Mouse (Mus musculus) liver, embryonic 11.5 days (tissue): Measurements from ENCODE around the gene Fndc7. TPM values are rescaled to one million over a fixed set of nuclear protein-coding genes. Genes with fewer than 3 reads are reported as not detected.

Experiments used
- ATAC-seq: fragments of 200-750 bp; cut with Nextera tagmentation; replicated peaks from 2 replicates; pipeline ENCODE4 v1.8.0; 2017; ENCODE audit warnings: moderate number of reproducible peaks, mild to moderate bottlenecking, moderate TSS enrichment, moderate library complexity; ENCODE audit not compliant: low FRiP score
- DNase-seq: peaks from one replicate; pipeline ENCODE4 v3.0.0-alpha.2; 2017; ENCODE audit warnings: low spot score
- H3K27ac ChIP-seq: fragments of 300-500 bp; sonication (generic); 2 replicates; pipeline ENCODE4 v1.5.1; 2014; ENCODE audit warnings: mild to moderate bottlenecking, low read depth, low read length, control low read depth
- H3K27me3 ChIP-seq: fragments of 300-500 bp; sonication (generic); replicated peaks from 2 replicates; pipeline ENCODE4 v1.6.1; 2014; ENCODE audit warnings: low read length, mixed read lengths; ENCODE audit not compliant: control insufficient read depth, insufficient read depth
- H3K36me3 ChIP-seq: fragments of 300-500 bp; sonication (generic); 2 replicates; pipeline ENCODE4 v1.6.1; 2014; ENCODE audit warnings: mild to moderate bottlenecking, low read length, moderate library complexity, mixed read lengths; ENCODE audit not compliant: control insufficient read depth, insufficient read depth
- H3K4me1 ChIP-seq: fragments of 300-500 bp; sonication (generic); replicated peaks from 2 replicates; pipeline ENCODE4 v1.6.1; 2014; ENCODE audit warnings: low read length, mixed read lengths; ENCODE audit not compliant: control insufficient read depth, insufficient read depth
- H3K4me2 ChIP-seq: fragments of 300-500 bp; sonication (generic); 2 replicates; pipeline ENCODE4 v1.6.1; 2014; ENCODE audit warnings: mild to moderate bottlenecking, control low read depth, moderate library complexity
- H3K4me3 ChIP-seq: fragments of 300-500 bp; sonication (generic); 2 replicates; pipeline ENCODE4 v1.5.1; 2014; ENCODE audit warnings: low read depth, low read length, control low read depth
- H3K9ac ChIP-seq: fragments of 300-500 bp; sonication (generic); 2 replicates; pipeline ENCODE4 v1.6.1; 2014; ENCODE audit warnings: low read depth, low read length, control low read depth
- H3K9me3 ChIP-seq: fragments of 300-500 bp; sonication (generic); 2 replicates; pipeline ENCODE4 v1.6.1; 2016; ENCODE audit warnings: low read length, inconsistent platforms, mixed read lengths; ENCODE audit not compliant: control insufficient read depth
- WGBS: fragments of 180-500 bp; shearing (Covaris S2); extraction: QIAGEN DNeasy Blood & Tissue Kit; methylation state at CpG from one replicate; pipeline ENCODE4 v1.1.7; 2014; 5-methylcytosine and 5-hydroxymethylcytosine counted together
- polyA plus RNA-seq: library from polyadenylated mRNA; unstranded; fragments of >200 nt; fragmentation: Nextera tagmentation; extraction: Ambion mirVana; gene quantifications from 2 replicates; pipeline ENCODE4 v1.2.1, GENCODE M21; 2014

The Fndc7 gene
- polyA plus RNA-seq, 1 experiment from 2014 or later = not detected

- Histone ChIP-seq H3K36me3 (peaks cover 10% of the 10 kb centered on the region), H3K9me3 (no peaks in the 10 kb centered on the region), H3K4me2 (no peak overlapping the region), H3K4me3 (no peak overlapping the region), H3K9ac (no peak overlapping the region), H3K27me3 (no peaks in the 10 kb centered on the region), H3K4me1 (no peaks in the 10 kb centered on the region), H3K27ac (no peak overlapping the region)
- 79% methylated on average over 4 of the region's 4 CpGs for WGBS
- DNase-seq (no peak), ATAC-seq (no peak)
Observed at GRCm38 (mm10) chr3:108815631-108816030, 74.2 kb downstream of the Fndc7 start.

GRCm38 (mm10) chr3:108810747-108811263 lies 79.0 kb downstream of the Fndc7 start:
- H3K36me3 ChIP-seq = peaks cover 10% of the 10 kb centered on the region
- WGBS = 88% methylated on average over 4 of the region's 4 CpGs

DNA sequence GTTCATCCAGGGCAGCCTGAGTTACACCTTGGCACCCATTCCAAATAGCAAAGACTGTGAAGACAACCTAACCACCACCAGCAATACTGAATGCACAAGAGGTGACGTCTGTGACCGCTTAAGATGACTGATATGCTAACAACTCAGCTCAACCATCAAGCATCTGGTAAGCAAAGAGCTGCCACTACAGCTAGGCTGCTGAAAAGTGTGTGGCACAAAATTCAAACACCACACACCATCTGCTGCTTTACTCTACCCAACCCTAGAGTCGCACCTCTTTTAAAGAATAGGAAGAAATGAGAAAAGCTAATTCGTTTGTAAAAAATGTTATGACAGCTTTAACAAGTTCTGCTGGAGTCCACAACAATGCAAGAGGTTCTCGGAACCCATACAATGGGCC lies 84.2 kb downstream of the Fndc7 start:
- H3K4me3 ChIP-seq = no peak overlapping the region
- H3K27ac ChIP-seq = no peak overlapping the region
- H3K9me3 ChIP-seq = no peaks in the 10 kb centered on the region
- ATAC-seq (no peak), DNase-seq (no peak)
- no peaks in the 10 kb centered on the region for H3K27me3 ChIP-seq
- WGBS = 80% methylated on average over 5 of the region's 5 CpGs
- H3K36me3 ChIP-seq = peaks cover 17% of the 10 kb centered on the region
- H3K4me2 ChIP-seq = no peak overlapping the region
- no peak overlapping the region for H3K9ac ChIP-seq
- H3K4me1 ChIP-seq = no peaks in the 10 kb centered on the region

More at GRCm38 (mm10) chr3:108810747-108811263, 79.0 kb downstream of the Fndc7 start:
- DNase-seq (no peak), ATAC-seq (no peak)
- H3K4me2 ChIP-seq = no peak overlapping the region
- H3K27ac ChIP-seq = no peak overlapping the region
- H3K27me3 ChIP-seq = no peaks in the 10 kb centered on the region
- no peaks in the 10 kb centered on the region for H3K4me1 ChIP-seq
- no peak overlapping the region for H3K4me3 ChIP-seq
- H3K9me3 ChIP-seq = no peaks in the 10 kb centered on the region
- H3K9ac ChIP-seq = no peak overlapping the region

Other genes starting within 250 kb of the Fndc7 start
- gene Clcc1, start 236.1 kb downstream of the Fndc7 start, polyA plus RNA-seq = 65.4 and 69.9 TPM in 2 replicates
- gene Gpsm2, start 167.7 kb downstream of the Fndc7 start, polyA plus RNA-seq = 41.8 and 46.2 TPM in 2 replicates
- 0.44 and 0.45 TPM in 2 replicates for gene Aknad1, start 150.3 kb downstream of the Fndc7 start, polyA plus RNA-seq
- gene Stxbp3, start 49.5 kb downstream of the Fndc7 start, polyA plus RNA-seq = 35.1 and 35.6 TPM in 2 replicates
- 61.0 and 69.3 TPM in 2 replicates for gene Prpf38b, start 21.7 kb upstream of the Fndc7 start, polyA plus RNA-seq
- 0.29 and 0.30 TPM in 2 replicates for gene Henmt1, start 49.9 kb upstream of the Fndc7 start, polyA plus RNA-seq
- gene Gm9857, start 50.4 kb upstream of the Fndc7 start, polyA plus RNA-seq = not detected in 2 replicates
- 6.2 and 6.6 TPM in 2 replicates for gene Fam102b, start 137.6 kb upstream of the Fndc7 start, polyA plus RNA-seq
- gene Slc25a54, start 190.5 kb upstream of the Fndc7 start, polyA plus RNA-seq = not detected in 2 replicates
- 16.2 and 19.9 TPM in 2 replicates for gene Slc25a24, start 233.1 kb upstream of the Fndc7 start, polyA plus RNA-seq